Mouse (Mus musculus): Measurements from ENCODE around the gene Anapc5. TPM values are rescaled to one million over a fixed set of nuclear protein-coding genes. Genes with fewer than 3 reads are reported as not detected.

Anapc5 gene
- total RNA-seq, 2 experiments from 2014 or later: 222 to 229 TPM

- peak overlapping the region; percentile 92 for H3K27ac ChIP-seq
- no peak for TF ChIP-seq CTCF (IDR thresholded peaks at IDR 0.05)
- intact Hi-C loops (cut with DNase I): loop anchor here (5.0 kb wide), 2 partner anchors 125 to 275 kb away; partner anchors contain the start of gene Atp2a2
- DNase-seq (ENCODE audit: extremely low spot score in 1 of 2, low spot score in 2 of 2): no peak
- H3K4me3 ChIP-seq: 0 out of 2 replicates have a peak overlapping the region, but pooled peaks have one; percentile 91
These were observed 43.8 kb downstream of the Anapc5 start for GRCm38 (mm10) chr5:122777322-122777721.

GRCm38 (mm10) chr5:122775646-122776286 is 45.4 kb downstream of the Anapc5 start:
- H3K27ac ChIP-seq: peak overlapping the region; percentile 88
- intact Hi-C loops (cut with DNase I): loop anchor here (5.0 kb wide), 2 partner anchors 123 to 273 kb away; partner anchors contain the start of gene Atp2a2
- TF ChIP-seq CTCF (IDR thresholded peaks at IDR 0.05): no peak
- no peak for DNase-seq (ENCODE audit: extremely low spot score in 1 of 2, low spot score in 2 of 2)
- H3K4me3 ChIP-seq: peak overlapping the region; percentile 38

GRCm38 (mm10) chr5:122774743-122775611 is 46.2 kb downstream of the Anapc5 start:
- intact Hi-C loops (cut with DNase I): loop anchor here (5.0 kb wide), 2 partner anchors 123 to 273 kb away; partner anchors contain the start of gene Atp2a2
- Histone ChIP-seq H3K27ac (peak overlapping the region; percentile 88), H3K4me3 (peak overlapping the region; percentile 38)
- TF ChIP-seq CTCF (IDR thresholded peaks at IDR 0.05): no peak
- peak; percentile 39 to 58 for DNase-seq (ENCODE audit: extremely low spot score in 1 of 2, low spot score in 2 of 2)

DNA sequence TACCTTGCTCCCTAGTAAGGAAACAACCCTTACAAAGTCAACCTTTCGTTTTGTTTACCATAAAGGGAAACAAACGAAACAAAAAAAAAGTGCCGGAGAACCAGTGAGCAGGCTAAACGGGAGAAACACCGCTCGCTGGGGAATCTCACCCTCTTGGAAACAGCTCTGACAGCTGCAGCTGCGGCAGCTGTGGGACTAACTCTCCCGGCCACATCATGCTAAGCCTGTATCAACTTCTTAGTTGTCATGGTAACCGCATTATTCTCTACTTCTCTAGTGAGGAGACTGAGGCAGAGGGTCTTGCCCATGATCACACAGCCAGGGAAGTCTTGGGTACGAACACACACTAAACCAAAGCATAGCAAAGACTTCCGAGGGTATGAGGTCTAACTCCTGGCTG is 47.4 kb downstream of the Anapc5 start:
- no peak for TF ChIP-seq CTCF (IDR thresholded peaks at IDR 0.05)
- intact Hi-C loops (cut with DNase I): no loop called here
- DNase-seq (ENCODE audit: extremely low spot score in 1 of 2, low spot score in 2 of 2): no peak

DNA sequence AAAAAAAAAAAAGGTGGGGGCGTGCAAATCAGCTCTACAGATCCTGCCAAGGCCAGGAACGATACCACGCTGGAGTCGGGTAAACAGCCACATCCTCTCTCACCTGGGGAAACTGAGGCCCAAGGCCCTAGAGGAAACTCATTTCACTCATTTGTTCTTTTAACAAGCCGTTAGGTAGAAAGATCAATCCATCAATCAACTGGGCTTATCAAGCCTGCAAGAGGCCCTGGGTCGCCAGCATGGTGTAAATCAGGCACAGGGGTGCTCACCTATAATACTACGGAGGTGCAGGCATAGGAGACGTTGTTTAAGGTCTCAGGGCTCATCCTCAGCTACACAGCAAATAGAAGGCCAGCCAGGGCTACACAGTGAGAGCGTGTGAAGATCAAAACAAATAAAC is 49.7 kb downstream of the Anapc5 start:
- Histone ChIP-seq H3K27ac (no peak overlapping the region), H3K4me3 (no peak overlapping the region)
- intact Hi-C loops (cut with DNase I): no loop called here
- TF ChIP-seq CTCF (IDR thresholded peaks at IDR 0.05): no peak
- DNase-seq (ENCODE audit: extremely low spot score in 1 of 2, low spot score in 2 of 2): no peak

More for the DNA sequence above, 47.4 kb downstream of the Anapc5 start:
- no peak overlapping the region for H3K4me3 ChIP-seq
- H3K27ac ChIP-seq: no peak overlapping the region; the same call in 1 of the 2 replicates

DNA sequence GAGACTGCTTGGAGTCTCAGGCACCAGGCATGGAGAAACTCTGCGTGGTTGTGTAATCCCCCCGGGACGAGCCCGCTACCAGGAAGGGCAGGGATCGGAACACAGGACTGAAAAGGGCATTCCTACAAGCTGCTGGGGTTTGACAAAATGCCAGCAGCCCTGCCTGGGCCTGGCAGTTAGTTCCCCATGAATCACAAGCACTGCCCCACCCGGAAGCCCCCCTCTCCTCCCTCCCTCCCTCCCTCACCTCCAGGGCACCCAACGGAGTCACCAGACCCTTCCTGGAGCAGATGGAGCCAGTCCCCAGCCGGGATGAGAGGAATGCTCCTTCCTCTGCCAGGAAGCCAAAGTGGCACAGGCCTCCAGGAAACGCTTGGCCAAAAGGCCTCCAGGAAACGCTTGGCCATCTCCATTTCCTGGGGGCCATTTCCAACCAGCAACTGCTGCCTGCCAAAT is 50.3 kb downstream of the Anapc5 start:
- no peak for DNase-seq (ENCODE audit: extremely low spot score in 1 of 2, low spot score in 2 of 2)
- no peak for TF ChIP-seq CTCF (IDR thresholded peaks at IDR 0.05)
- intact Hi-C loops (cut with DNase I): no loop called here
- H3K27ac ChIP-seq: peak overlapping the region; percentile 68
- no peak overlapping the region for H3K4me3 ChIP-seq

GRCm38 (mm10) chr5:122770304-122770703 is 50.8 kb downstream of the Anapc5 start:
- intact Hi-C loops (cut with DNase I): no loop called here
- DNase-seq (ENCODE audit: extremely low spot score in 1 of 2, low spot score in 2 of 2): no peak
- Histone ChIP-seq H3K4me3 (no peak overlapping the region), H3K27ac (peak overlapping the region; percentile 68)
- TF ChIP-seq CTCF (IDR thresholded peaks at IDR 0.05): no peak

- H3K27ac ChIP-seq: no peak overlapping the region
- no peak for DNase-seq (ENCODE audit: extremely low spot score in 1 of 2, low spot score in 2 of 2)
- TF ChIP-seq CTCF (IDR thresholded peaks at IDR 0.05): no peak
- H3K4me3 ChIP-seq: no peak overlapping the region
- intact Hi-C loops (cut with DNase I): no loop called here
These were observed 52.0 kb downstream of the Anapc5 start for GRCm38 (mm10) chr5:122769101-122769568.

GRCm38 (mm10) chr5:122767283-122767682 is 53.9 kb downstream of the Anapc5 start:
- H3K27ac ChIP-seq: no peak overlapping the region
- H3K4me3 ChIP-seq: no peak overlapping the region
- DNase-seq (ENCODE audit: extremely low spot score in 1 of 2, low spot score in 2 of 2): no peak
- no peak for TF ChIP-seq CTCF (IDR thresholded peaks at IDR 0.05)
- intact Hi-C loops (cut with DNase I): no loop called here

DNA sequence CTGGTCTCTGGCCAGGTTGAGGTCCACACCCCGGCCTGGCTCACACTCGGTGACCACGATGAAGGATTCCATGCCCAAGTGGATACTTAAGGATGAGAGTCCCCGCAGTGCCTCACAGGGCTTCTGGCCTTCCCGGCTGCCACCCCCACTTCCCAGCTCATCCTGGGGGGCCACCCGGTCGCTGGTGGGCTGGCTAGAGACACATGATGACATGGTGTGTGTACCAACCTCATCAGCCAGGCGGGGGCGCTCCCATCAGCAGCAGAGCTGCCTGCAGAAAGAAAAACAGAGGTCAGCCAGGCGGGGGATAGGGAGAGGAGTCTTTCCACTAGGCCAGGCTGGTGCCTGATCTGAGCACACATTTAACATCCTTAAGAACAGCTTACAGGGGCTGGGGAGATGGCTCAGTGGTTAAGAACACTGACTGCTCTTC is 57.1 kb downstream of the Anapc5 start:
- DNase-seq (ENCODE audit: extremely low spot score in 1 of 2, low spot score in 2 of 2): no peak
- no peak overlapping the region for H3K4me3 ChIP-seq
- no peak overlapping the region for H3K27ac ChIP-seq
- peak; percentile 49 for TF ChIP-seq CTCF (IDR thresholded peaks at IDR 0.05)
- intact Hi-C loops (cut with DNase I): no loop called here

DNA sequence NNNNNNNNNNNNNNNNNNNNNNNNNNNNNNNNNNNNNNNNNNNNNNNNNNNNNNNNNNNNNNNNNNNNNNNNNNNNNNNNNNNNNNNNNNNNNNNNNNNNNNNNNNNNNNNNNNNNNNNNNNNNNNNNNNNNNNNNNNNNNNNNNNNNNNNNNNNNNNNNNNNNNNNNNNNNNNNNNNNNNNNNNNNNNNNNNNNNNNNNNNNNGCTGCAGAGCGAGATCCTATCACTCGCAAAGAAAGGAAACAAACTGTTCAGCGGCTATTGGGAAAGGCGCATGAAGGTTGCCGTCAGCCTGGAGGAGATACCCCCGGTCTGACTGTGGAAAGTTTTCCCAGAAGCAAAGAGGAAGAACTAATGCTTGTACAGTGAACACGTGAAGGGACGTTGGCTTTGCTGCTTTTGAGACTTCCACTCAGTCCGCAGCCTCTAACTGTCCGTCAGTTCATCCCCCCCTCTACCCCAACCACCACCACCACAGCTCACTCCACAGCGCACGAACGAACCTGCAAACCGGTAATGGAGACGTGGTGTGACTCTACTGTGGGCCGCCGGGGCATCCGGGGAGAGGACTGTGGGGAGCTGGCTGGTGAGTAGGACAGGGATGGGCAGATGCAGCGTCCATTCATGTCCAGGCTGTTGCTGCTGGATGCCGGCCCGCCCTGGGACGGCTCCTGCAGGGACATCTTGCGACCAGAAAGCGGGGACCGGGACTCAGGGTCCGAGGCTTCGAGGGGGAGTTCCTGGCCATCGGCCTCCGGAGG is 57.7 kb downstream of the Anapc5 start:
- Histone ChIP-seq H3K4me3 (no peak overlapping the region), H3K27ac (no peak overlapping the region)
- no peak for DNase-seq (ENCODE audit: extremely low spot score in 1 of 2, low spot score in 2 of 2)
- intact Hi-C loops (cut with DNase I): no loop called here
- no peak for TF ChIP-seq CTCF (IDR thresholded peaks at IDR 0.05)
